In genomic region chr1:85751494-85751893, GRCm38 (mm10) we compare ENCODE assay signal across 8 mouse cellular contexts. TPM values are rescaled to one million over a fixed set of nuclear protein-coding genes. Genes with fewer than 3 reads are reported as not detected.
DNase-seq lines count a peak whose midpoint lies in the region; ATAC-seq and TF ChIP-seq lines count a peak whose summit lies in the region.

No protein-coding gene starts in this region.

- no peaks in the 10 kb centered on the region for H3K27me3 ChIP-seq in kidney, postnatal 0 days (ENCODE audit: insufficient read depth, low read length)
- H3K27me3 ChIP-seq in stomach, embryonic 14.5 days (ENCODE audit: control insufficient read depth, insufficient read depth, low read length) = no peaks in the 10 kb centered on the region
- H3K27me3 ChIP-seq in intestine, embryonic 15.5 days (replicated peaks) = no peaks in the 10 kb centered on the region

- no peaks in the 10 kb centered on the region for H3K9me3 ChIP-seq in kidney, postnatal 0 days (replicated peaks; ENCODE audit: low read length)
- no peaks in the 10 kb centered on the region for H3K9me3 ChIP-seq in stomach, embryonic 14.5 days (ENCODE audit: control insufficient read depth, low read depth, low read length)
- no peaks in the 10 kb centered on the region for H3K9me3 ChIP-seq in intestine, embryonic 15.5 days

- no peak overlapping the region for H3K4me2 ChIP-seq in kidney, postnatal 0 days (ENCODE audit: low read length)
- H3K4me2 ChIP-seq in stomach, embryonic 14.5 days (replicated peaks; ENCODE audit: low read depth, low read length) = no peak overlapping the region
- H3K4me2 ChIP-seq in intestine, embryonic 15.5 days (replicated peaks) = no peak overlapping the region

- no peak overlapping the region for H3K4me3 ChIP-seq in kidney, postnatal 0 days (replicated peaks; ENCODE audit: low read depth, low read length)
- H3K4me3 ChIP-seq in stomach, embryonic 14.5 days (ENCODE audit: low read depth, low read length) = no peak overlapping the region
- H3K4me3 ChIP-seq in intestine, embryonic 15.5 days (replicated peaks) = no peak overlapping the region

- no peaks in the 10 kb centered on the region for H3K4me1 ChIP-seq in kidney, postnatal 0 days (replicated peaks; ENCODE audit: insufficient read depth, low read length)
- peaks cover 6% of the 10 kb centered on the region; the same call in 1 of the 2 replicates for H3K4me1 ChIP-seq in stomach, embryonic 14.5 days (ENCODE audit: control insufficient read depth, insufficient read depth, low read length)
- H3K4me1 ChIP-seq in intestine, embryonic 15.5 days (replicated peaks) = no peaks in the 10 kb centered on the region

- whole genome bisulfite sequencing in kidney, postnatal 0 days = 34% methylated on average over 6 of the region's 6 CpGs
- 42% methylated on average over 6 of the region's 6 CpGs for WGBS in stomach, embryonic 14.5 days
- WGBS in intestine, embryonic 15.5 days = 56% methylated on average over 6 of the region's 6 CpGs

- TF ChIP-seq CTCF in kidney, postnatal 0 days (IDR thresholded peaks at IDR 0.05; ENCODE audit: low read depth) = no peak

- no peak overlapping the region for H3K27ac ChIP-seq in kidney, postnatal 0 days
- no peak overlapping the region for H3K27ac ChIP-seq in stomach, embryonic 14.5 days (ENCODE audit: low read length)
- no peak overlapping the region for H3K27ac ChIP-seq in intestine, embryonic 15.5 days

- ATAC-seq in kidney, postnatal 0 days (replicated peaks; ENCODE audit: low FRiP score, low read depth) = peak; percentile 77
- ATAC-seq in megakaryocyte, adult 5-6 weeks (ENCODE audit: poor library complexity, severe bottlenecking) = peak; percentile 93
- 0 out of 2 replicates have a peak, but pooled peaks have one; percentile 42 for ATAC-seq in stomach, embryonic 14.5 days (ENCODE audit: insufficient number of reproducible peaks, insufficient read depth, low FRiP score, low read depth)
- no peak for ATAC-seq in intestine, embryonic 15.5 days

- H3K9ac ChIP-seq in kidney, postnatal 0 days (ENCODE audit: low read depth, low read length) = no peak overlapping the region
- no peak overlapping the region for H3K9ac ChIP-seq in stomach, embryonic 14.5 days (replicated peaks; ENCODE audit: low read depth, low read length)
- no peak overlapping the region for H3K9ac ChIP-seq in intestine, embryonic 15.5 days

- no peaks in the 10 kb centered on the region for H3K36me3 ChIP-seq in kidney, postnatal 0 days (ENCODE audit: insufficient read depth, low read length)
- H3K36me3 ChIP-seq in stomach, embryonic 14.5 days (ENCODE audit: control insufficient read depth, insufficient read depth, low read length) = no peaks in the 10 kb centered on the region
- no peaks in the 10 kb centered on the region for H3K36me3 ChIP-seq in intestine, embryonic 15.5 days

- peak; percentile 10 for DNase-seq in embryo, embryonic 11 days
- no peak for DNase-seq in embryo, embryonic 9.5 days (ENCODE audit: extremely low spot score)
- DNase-seq in adrenal gland, postnatal 25 days = peak; percentile 31
- peak; percentile 98 for DNase-seq in heart, adult 11 months
- DNase-seq in kidney, postnatal 0 days (ENCODE audit: low spot score) = peak; percentile 63

RNA-seq across cellular contexts. Expression of gene A630001G21Rik, which starts 26.9 kb away (rescaled TPM):
- 0.58 and 1.0 TPM in 2 replicates for total RNA-seq in adrenal gland, postnatal 25 days (2021)
- 0.98 and 1.7 TPM in 2 replicates for polyA plus RNA-seq in kidney, postnatal 0 days (2015; fragmentation: Nextera tagmentation; extraction: Ambion mirVana)
- total RNA-seq in megakaryocyte, adult 5-6 weeks (2015) = 59.3 and 63.8 TPM in 2 replicates
- 51.5 and 56.9 TPM in 2 replicates for total RNA-seq in megakaryocyte, adult 5-6 weeks (2017)
- polyA plus RNA-seq in stomach, embryonic 14.5 days (2014; fragmentation: Nextera tagmentation; extraction: Ambion mirVana) = 0.91 and 0.97 TPM in 2 replicates
- 0.96 and 1.1 TPM in 2 replicates for polyA plus RNA-seq in intestine, embryonic 15.5 days (2015; fragmentation: Nextera tagmentation; extraction: Ambion mirVana)

RNA-seq across cellular contexts. Expression of gene Cab39, which starts 41.7 kb away (rescaled TPM):
- 113 and 114 TPM in 2 replicates for total RNA-seq in adrenal gland, postnatal 25 days (2021)
- polyA plus RNA-seq in kidney, postnatal 0 days (2015; fragmentation: Nextera tagmentation; extraction: Ambion mirVana) = 31.3 and 34.6 TPM in 2 replicates
- total RNA-seq in megakaryocyte, adult 5-6 weeks (2015) = 64.3 and 74.3 TPM in 2 replicates
- 112 and 115 TPM in 2 replicates for total RNA-seq in megakaryocyte, adult 5-6 weeks (2017)
- 52.1 and 56.1 TPM in 2 replicates for polyA plus RNA-seq in stomach, embryonic 14.5 days (2014; fragmentation: Nextera tagmentation; extraction: Ambion mirVana)
- 29.2 and 29.3 TPM in 2 replicates for polyA plus RNA-seq in intestine, embryonic 15.5 days (2015; fragmentation: Nextera tagmentation; extraction: Ambion mirVana)
